Mouse (Mus musculus): Measurements from ENCODE around the gene Tkfc. TPM values are rescaled to one million over a fixed set of nuclear protein-coding genes. Genes with fewer than 3 reads are reported as not detected.

Gene Tkfc
- polyA plus RNA-seq, 1 experiment from 2014 or later: 6.3 TPM

DNA sequence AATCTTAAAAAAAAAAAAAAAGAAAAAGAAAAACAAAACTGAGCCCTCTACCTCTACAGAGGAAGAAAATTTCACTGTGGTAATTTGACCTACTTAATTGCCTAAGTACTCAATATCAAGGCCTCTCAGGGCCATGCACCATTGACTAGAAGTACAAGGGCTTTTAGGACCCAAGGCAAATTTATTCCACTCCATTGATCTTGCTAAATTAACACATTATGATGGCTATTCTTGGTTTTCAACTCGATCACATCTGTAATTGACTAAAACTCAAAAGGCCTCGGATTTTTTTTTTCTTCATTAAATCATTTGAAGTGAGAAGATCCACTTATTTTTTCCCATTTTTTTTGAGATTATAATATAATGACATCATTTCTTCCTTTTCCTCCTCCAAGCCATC, 48.0 kb downstream of the Tkfc start:
- DNase-seq (ENCODE audit: low spot score) (no peak), ATAC-seq (ENCODE audit: low FRiP score, low TSS enrichment) (no peak)
- no peaks in the 10 kb centered on the region for H3K4me1 ChIP-seq (replicated peaks; ENCODE audit: control insufficient read depth, insufficient read depth)
- no peak overlapping the region for H3K4me3 ChIP-seq (ENCODE audit: low read depth, low read length)
- WGBS: 84% methylated on average over 2 of the region's 2 CpGs
- no peaks in the 10 kb centered on the region for H3K9me3 ChIP-seq (ENCODE audit: control insufficient read depth, low read length)
- H3K27ac ChIP-seq (replicated peaks): no peak overlapping the region
- no peaks in the 10 kb centered on the region for H3K36me3 ChIP-seq (ENCODE audit: control insufficient read depth, insufficient read depth, low read length)
- no peaks in the 10 kb centered on the region for H3K27me3 ChIP-seq (ENCODE audit: control insufficient read depth, insufficient read depth, low read length)
- no peak for TF ChIP-seq CTCF (IDR thresholded peaks at IDR 0.05; ENCODE audit: low read depth)
- no peak for TF ChIP-seq EP300 (optimal IDR thresholded peaks at IDR 0.05)
- no peak overlapping the region for H3K9ac ChIP-seq (ENCODE audit: low read length)
- H3K4me2 ChIP-seq (replicated peaks; ENCODE audit: low read depth): no peak overlapping the region

DNA sequence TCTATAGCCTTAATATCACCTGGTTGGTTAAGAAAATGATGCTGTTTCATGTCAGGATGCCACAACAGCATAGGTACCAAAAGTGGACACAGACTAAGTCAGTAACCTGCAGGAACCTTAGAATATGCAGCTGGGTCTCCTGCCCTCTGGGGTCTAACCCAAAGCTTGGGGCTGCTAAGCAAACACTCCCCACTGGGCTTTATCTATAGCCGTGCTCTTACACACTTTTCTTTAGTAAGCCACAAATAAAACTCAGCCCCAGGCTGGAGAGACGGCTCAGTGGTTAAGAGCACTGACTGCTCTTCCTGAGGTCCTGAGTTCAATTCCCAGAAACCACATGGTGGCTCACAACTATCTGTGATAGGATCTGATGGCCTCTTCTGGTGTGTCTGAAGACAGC, 48.5 kb downstream of the Tkfc start:
- Histone ChIP-seq H3K27ac (replicated peaks) (no peak overlapping the region), H3K4me1 (replicated peaks; ENCODE audit: control insufficient read depth, insufficient read depth) (no peaks in the 10 kb centered on the region), H3K27me3 (ENCODE audit: control insufficient read depth, insufficient read depth, low read length) (no peaks in the 10 kb centered on the region), H3K36me3 (ENCODE audit: control insufficient read depth, insufficient read depth, low read length) (no peaks in the 10 kb centered on the region), H3K4me2 (replicated peaks; ENCODE audit: low read depth) (no peak overlapping the region), H3K9me3 (ENCODE audit: control insufficient read depth, low read length) (no peaks in the 10 kb centered on the region), H3K9ac (ENCODE audit: low read length) (no peak overlapping the region), H3K4me3 (ENCODE audit: low read depth, low read length) (no peak overlapping the region)
- TF ChIP-seq EP300 (optimal IDR thresholded peaks at IDR 0.05) (no peak), CTCF (IDR thresholded peaks at IDR 0.05; ENCODE audit: low read depth) (no peak)
- no peak for ATAC-seq (ENCODE audit: low FRiP score, low TSS enrichment)
- no peak for DNase-seq (ENCODE audit: low spot score)
- WGBS: 73% methylated on average over 2 of the region's 2 CpGs

DNA sequence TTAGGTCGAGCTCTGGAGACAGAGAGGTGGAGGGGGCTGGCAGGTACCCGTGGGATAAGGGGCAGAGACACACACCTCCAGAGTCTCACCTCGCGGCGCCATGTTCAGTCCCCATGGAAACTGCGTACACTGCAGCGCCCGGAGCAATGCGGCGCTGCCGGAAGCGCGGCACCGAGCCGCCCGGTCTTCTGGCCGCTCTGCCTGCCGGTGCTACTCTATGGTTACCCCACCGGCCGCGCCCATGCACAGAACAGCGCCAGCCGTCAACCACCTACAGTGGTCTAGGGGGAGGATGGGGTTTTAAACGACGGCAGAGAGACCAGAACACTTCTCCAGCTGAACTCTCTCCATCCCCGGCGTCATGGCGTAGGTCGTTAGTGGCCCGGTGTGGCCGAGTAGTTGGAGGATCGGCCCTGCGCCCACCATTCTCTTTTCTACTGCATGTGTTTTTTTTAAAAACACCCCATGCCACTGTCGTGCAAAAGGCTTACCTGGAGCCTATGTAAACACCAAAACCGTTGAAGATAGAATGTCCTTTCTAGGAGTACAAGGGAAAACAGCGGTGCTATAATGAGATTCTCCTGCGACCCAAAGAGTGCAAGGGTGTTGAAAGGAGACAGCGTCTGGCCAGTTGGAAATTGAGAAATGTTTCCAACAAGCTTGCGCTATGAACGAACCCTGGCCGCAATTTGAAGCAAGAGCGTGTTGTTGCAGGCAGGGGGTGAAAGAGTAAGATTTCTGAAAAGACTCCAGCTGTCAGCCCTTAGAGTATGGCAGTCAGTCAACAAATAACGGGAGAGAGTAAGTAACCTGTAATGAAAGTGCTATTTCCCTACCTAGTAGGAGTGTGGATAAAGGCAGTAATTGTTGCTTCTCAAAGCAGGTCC, 49.6 kb downstream of the Tkfc start, which contains the start of gene Tmem216:
Gene Tmem216 (minus strand): TSS at position 615 of the 887 bp plus-strand sequence.
- TF ChIP-seq EP300 (optimal IDR thresholded peaks at IDR 0.05) (no peak), CTCF (IDR thresholded peaks at IDR 0.05; ENCODE audit: low read depth) (peak; percentile 35)
- Histone ChIP-seq H3K4me3 (ENCODE audit: low read depth, low read length) (peak within 1 kb of the TSS; percentile 55), H3K4me1 (replicated peaks; ENCODE audit: control insufficient read depth, insufficient read depth) (no peaks in the 10 kb centered on the region), H3K27me3 (ENCODE audit: control insufficient read depth, insufficient read depth, low read length) (no peaks in the 10 kb centered on the region), H3K27ac (replicated peaks) (peak within 1 kb of the TSS; percentile 46; the same call in 1 of the 2 replicates), H3K9me3 (ENCODE audit: control insufficient read depth, low read length) (no peaks in the 10 kb centered on the region), H3K36me3 (ENCODE audit: control insufficient read depth, insufficient read depth, low read length) (peaks cover under 1% of the 10 kb centered on the region; the same call in 1 of the 2 replicates), H3K9ac (ENCODE audit: low read length) (peak within 1 kb of the TSS; percentile 59), H3K4me2 (replicated peaks; ENCODE audit: low read depth) (peak within 1 kb of the TSS; percentile 56)
- under 1% methylated on average over 43 of the region's 43 CpGs for WGBS
- DNase-seq (ENCODE audit: low spot score) (peak; percentile 90), ATAC-seq (ENCODE audit: low FRiP score, low TSS enrichment) (peak; percentile 99)

DNA sequence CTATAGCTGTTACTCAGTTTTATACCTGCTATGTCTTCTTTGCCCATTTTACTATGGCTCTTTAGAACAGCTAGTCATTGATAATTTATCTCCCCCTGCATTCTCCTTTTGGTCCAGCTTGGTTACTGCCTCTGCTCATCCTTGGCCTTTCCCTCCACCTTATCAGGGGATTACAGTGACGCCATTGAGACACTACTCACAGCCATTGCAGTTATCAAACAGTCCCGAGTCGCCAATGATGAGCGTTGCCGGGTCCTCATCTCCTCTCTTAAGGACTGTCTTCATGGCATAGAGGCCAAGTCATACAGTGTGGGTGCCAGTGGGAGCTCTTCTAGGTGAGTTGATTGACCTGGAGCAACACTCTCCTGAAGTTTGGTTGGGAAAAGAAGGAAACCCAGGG, 66.0 kb downstream of the Tkfc start:
- Histone ChIP-seq H3K4me1 (replicated peaks; ENCODE audit: control insufficient read depth, insufficient read depth) (no peaks in the 10 kb centered on the region), H3K36me3 (ENCODE audit: control insufficient read depth, insufficient read depth, low read length) (peaks cover 40% of the 10 kb centered on the region), H3K9me3 (ENCODE audit: control insufficient read depth, low read length) (no peaks in the 10 kb centered on the region), H3K27ac (replicated peaks) (no peak overlapping the region), H3K27me3 (ENCODE audit: control insufficient read depth, insufficient read depth, low read length) (no peaks in the 10 kb centered on the region), H3K9ac (ENCODE audit: low read length) (no peak overlapping the region), H3K4me2 (replicated peaks; ENCODE audit: low read depth) (no peak overlapping the region), H3K4me3 (ENCODE audit: low read depth, low read length) (no peak overlapping the region)
- ATAC-seq (ENCODE audit: low FRiP score, low TSS enrichment) (no peak), DNase-seq (ENCODE audit: low spot score) (no peak)
- TF ChIP-seq EP300 (optimal IDR thresholded peaks at IDR 0.05): no peak
- no peak for TF ChIP-seq CTCF (IDR thresholded peaks at IDR 0.05; ENCODE audit: low read depth)
- WGBS: 91% methylated on average over 5 of the region's 5 CpGs

Other genes with a start within 250 kb of the Tkfc start
- 2.7 and 4.3 TPM in 2 replicates for gene Syt7, start 216.6 kb downstream of the Tkfc start, polyA plus RNA-seq (2015; fragmentation: Nextera tagmentation; extraction: Ambion mirVana)
- gene Lrrc10b, start 148.2 kb downstream of the Tkfc start, polyA plus RNA-seq (2015; fragmentation: Nextera tagmentation; extraction: Ambion mirVana): 2.8 and 3.3 TPM in 2 replicates
- 0.15 and 0.16 TPM in 2 replicates for gene Ppp1r32, start 122.7 kb downstream of the Tkfc start, polyA plus RNA-seq (2015; fragmentation: Nextera tagmentation; extraction: Ambion mirVana)
- 12.5 and 16.7 TPM in 2 replicates for gene Cpsf7, start 80.4 kb downstream of the Tkfc start, polyA plus RNA-seq (2015; fragmentation: Nextera tagmentation; extraction: Ambion mirVana)
- 37.4 and 38.9 TPM in 2 replicates for gene Sdhaf2, start 79.5 kb downstream of the Tkfc start, polyA plus RNA-seq (2015; fragmentation: Nextera tagmentation; extraction: Ambion mirVana)
- gene Tmem216, start 49.4 kb downstream of the Tkfc start, polyA plus RNA-seq (2015; fragmentation: Nextera tagmentation; extraction: Ambion mirVana): 23.3 and 23.9 TPM in 2 replicates
- 15.7 and 16.7 TPM in 2 replicates for gene Cyb561a3, start 28.5 kb downstream of the Tkfc start, polyA plus RNA-seq (2015; fragmentation: Nextera tagmentation; extraction: Ambion mirVana)
- 11.4 and 12.2 TPM in 2 replicates for gene Tmem138, start 28.3 kb downstream of the Tkfc start, polyA plus RNA-seq (2015; fragmentation: Nextera tagmentation; extraction: Ambion mirVana)
- gene Ddb1, start 327 bp downstream of the Tkfc start, polyA plus RNA-seq (2015; fragmentation: Nextera tagmentation; extraction: Ambion mirVana): 108 and 110 TPM in 2 replicates
- 0.51 and 0.61 TPM in 2 replicates for gene Vwce, start 28.6 kb upstream of the Tkfc start, polyA plus RNA-seq (2015; fragmentation: Nextera tagmentation; extraction: Ambion mirVana)
- 22,358 and 23,362 TPM in 2 replicates for gene Pga5, start 72.4 kb upstream of the Tkfc start, polyA plus RNA-seq (2015; fragmentation: Nextera tagmentation; extraction: Ambion mirVana)
- gene Vps37c, start 83.1 kb upstream of the Tkfc start, polyA plus RNA-seq (2015; fragmentation: Nextera tagmentation; extraction: Ambion mirVana): 48.6 and 57.3 TPM in 2 replicates
- gene Cd5, start 133.3 kb upstream of the Tkfc start, polyA plus RNA-seq (2015; fragmentation: Nextera tagmentation; extraction: Ambion mirVana): 1.6 and 1.8 TPM in 2 replicates
- gene Cd6, start 224.4 kb upstream of the Tkfc start, polyA plus RNA-seq (2015; fragmentation: Nextera tagmentation; extraction: Ambion mirVana): 0.06 and 0.07 TPM in 2 replicates
- gene Slc15a3, start 234.1 kb upstream of the Tkfc start, polyA plus RNA-seq (2015; fragmentation: Nextera tagmentation; extraction: Ambion mirVana): 4.0 and 5.2 TPM in 2 replicates